Mouse (Mus musculus) forebrain, embryonic 11.5 days (tissue): ENCODE results near the gene Vps13c. TPM values are rescaled to one million over a fixed set of nuclear protein-coding genes. Genes with fewer than 3 reads are reported as not detected.

Experiments
- ATAC-seq: fragments of 200-750 bp; cut with Nextera tagmentation; replicated peaks from 2 replicates; pipeline ENCODE4 v1.8.0; 2017; ENCODE audit warnings: moderate TSS enrichment; ENCODE audit not compliant: low FRiP score
- DNase-seq: peaks from one replicate; pipeline ENCODE4 v3.0.0-alpha.2; 2017; ENCODE audit warnings: low spot score
- H3K27ac ChIP-seq: fragments of 300-500 bp; sonication (generic); 2 replicates; pipeline ENCODE4 v1.5.1; 2014; ENCODE audit warnings: low read depth, low read length
- H3K27me3 ChIP-seq: fragments of 300-500 bp; sonication (generic); 2 replicates; pipeline ENCODE4 v1.6.1; 2014; ENCODE audit warnings: mild to moderate bottlenecking, low read length, mixed read lengths; ENCODE audit not compliant: control insufficient read depth, insufficient read depth
- H3K36me3 ChIP-seq: fragments of 300-500 bp; sonication (generic); 2 replicates; pipeline ENCODE4 v1.6.1; 2014; ENCODE audit warnings: mild to moderate bottlenecking, low read length, moderate library complexity, mixed read lengths; ENCODE audit not compliant: control insufficient read depth, insufficient read depth
- H3K4me1 ChIP-seq: fragments of 300-500 bp; sonication (generic); replicated peaks from 2 replicates; pipeline ENCODE4 v1.6.1; 2014; ENCODE audit warnings: low read length, mixed read lengths; ENCODE audit not compliant: control insufficient read depth, insufficient read depth
- H3K4me2 ChIP-seq: fragments of 300-500 bp; sonication (generic); 2 replicates; pipeline ENCODE4 v1.6.1; 2014; ENCODE audit warnings: low read depth, mild to moderate bottlenecking, low read length, moderate library complexity, mixed read lengths; ENCODE audit not compliant: severe bottlenecking
- H3K4me3 ChIP-seq: fragments of 300-500 bp; sonication (generic); 2 replicates; pipeline ENCODE4 v1.5.1; 2014; ENCODE audit warnings: low read depth, low read length
- H3K9ac ChIP-seq: fragments of 300-500 bp; sonication (generic); 2 replicates; pipeline ENCODE4 v1.6.1; 2014; ENCODE audit warnings: low read length
- H3K9me3 ChIP-seq: fragments of 300-500 bp; sonication (generic); 2 replicates; pipeline ENCODE4 v1.6.1; 2016; ENCODE audit warnings: low read length, mixed read lengths; ENCODE audit not compliant: control insufficient read depth
- WGBS: fragments of 180-500 bp; shearing (Covaris S2); extraction: QIAGEN DNeasy Blood & Tissue Kit; methylation state at CpG from one replicate; pipeline ENCODE4 v1.1.7; 2014; 5-methylcytosine and 5-hydroxymethylcytosine counted together
- polyA plus RNA-seq: library from polyadenylated mRNA; unstranded; fragments of >200 nt; fragmentation: Nextera tagmentation; extraction: Ambion mirVana; gene quantifications from 2 replicates; pipeline ENCODE4 v1.2.1, GENCODE M21; 2014

The Vps13c gene
- polyA plus RNA-seq, 1 experiment from 2014 or later: 7.1 TPM

GRCm38 (mm10) chr9:67863332-67863731 lies 23.1 kb downstream of the Vps13c start:
- H3K27ac ChIP-seq: no peak overlapping the region
- H3K9me3 ChIP-seq: no peaks in the 10 kb centered on the region
- H3K4me3 ChIP-seq: no peak overlapping the region
- no peak overlapping the region for H3K9ac ChIP-seq
- DNase-seq (no peak), ATAC-seq (no peak)
- no peak overlapping the region for H3K4me2 ChIP-seq
- H3K4me1 ChIP-seq: no peaks in the 10 kb centered on the region
- 91% methylated on average over 5 of the region's 5 CpGs for WGBS
- H3K36me3 ChIP-seq: no peaks in the 10 kb centered on the region
- no peaks in the 10 kb centered on the region for H3K27me3 ChIP-seq

DNA sequence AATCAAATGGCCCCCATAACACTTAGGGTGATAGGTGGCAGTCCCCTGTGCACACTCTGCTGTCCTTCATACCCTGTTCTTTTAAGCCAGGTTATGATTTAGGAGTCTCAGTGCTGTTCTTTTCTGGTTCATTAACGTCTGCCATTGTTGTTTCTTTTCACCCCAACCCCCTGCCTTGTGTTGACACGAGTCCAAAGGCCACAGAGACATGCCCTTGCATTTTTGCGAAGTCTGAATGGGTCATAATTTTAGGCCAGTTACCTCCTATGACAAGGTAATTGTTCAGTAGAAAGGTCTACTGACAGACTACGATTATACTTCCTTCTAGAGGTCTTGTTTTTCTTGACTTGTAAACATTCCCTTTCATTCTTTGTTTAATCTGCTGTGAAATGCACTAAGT lies 23.8 kb downstream of the Vps13c start:
- Histone ChIP-seq H3K4me2 (no peak overlapping the region), H3K4me1 (no peaks in the 10 kb centered on the region), H3K9me3 (no peaks in the 10 kb centered on the region), H3K4me3 (no peak overlapping the region), H3K27ac (no peak overlapping the region), H3K27me3 (no peaks in the 10 kb centered on the region), H3K36me3 (no peaks in the 10 kb centered on the region), H3K9ac (no peak overlapping the region)
- ATAC-seq (no peak), DNase-seq (no peak)
- WGBS: 48% methylated on average over 4 of the region's 4 CpGs

DNA sequence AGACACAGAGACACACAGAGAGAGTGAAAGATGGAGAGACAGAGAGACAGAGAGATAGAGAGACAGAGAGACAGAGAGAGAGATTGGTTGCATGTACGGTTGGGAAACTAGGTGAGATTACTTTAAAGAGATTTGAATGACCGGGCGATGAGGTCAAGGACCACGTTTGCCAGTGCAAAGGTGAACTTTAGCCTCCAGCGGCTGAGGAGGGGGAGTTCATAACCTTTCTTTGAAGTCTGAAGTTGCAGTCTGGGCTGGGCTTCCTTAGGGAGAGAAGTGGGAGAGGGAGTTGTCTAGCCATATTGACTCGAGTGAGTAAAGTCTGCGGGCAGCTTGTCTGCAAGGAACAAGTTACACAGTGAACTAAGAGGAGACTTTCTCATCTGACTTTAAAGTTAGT lies 25.2 kb downstream of the Vps13c start:
- Histone ChIP-seq H3K9me3 (no peaks in the 10 kb centered on the region), H3K4me1 (no peaks in the 10 kb centered on the region), H3K36me3 (no peaks in the 10 kb centered on the region), H3K27me3 (no peaks in the 10 kb centered on the region), H3K9ac (no peak overlapping the region), H3K27ac (no peak overlapping the region), H3K4me2 (no peak overlapping the region), H3K4me3 (no peak overlapping the region)
- WGBS: 72% methylated on average over 7 of the region's 7 CpGs
- DNase-seq (no peak), ATAC-seq (no peak)

DNA sequence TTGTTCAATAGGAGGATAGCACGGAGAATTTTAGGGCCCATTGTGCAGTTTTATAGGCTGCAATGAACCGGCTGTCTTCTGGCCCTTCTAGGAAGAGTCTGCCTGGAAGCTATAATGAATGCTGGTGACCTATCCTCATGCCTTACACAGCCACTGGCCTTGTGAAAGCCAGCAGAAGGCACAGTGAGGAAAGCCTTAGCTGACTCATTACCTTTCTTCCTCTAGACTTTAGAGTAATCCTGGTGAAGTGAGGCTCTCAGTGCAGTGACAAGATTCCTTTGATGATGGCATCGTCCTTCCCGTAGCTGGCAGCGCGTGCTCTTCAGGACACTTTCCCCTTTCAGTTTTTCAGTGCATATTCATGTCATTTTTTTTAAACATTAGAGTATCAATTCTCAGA lies 27.2 kb downstream of the Vps13c start:
- Histone ChIP-seq H3K4me3 (no peak overlapping the region), H3K9me3 (no peaks in the 10 kb centered on the region), H3K36me3 (no peaks in the 10 kb centered on the region), H3K27ac (no peak overlapping the region), H3K4me2 (no peak overlapping the region), H3K27me3 (no peaks in the 10 kb centered on the region), H3K4me1 (no peaks in the 10 kb centered on the region), H3K9ac (no peak overlapping the region)
- DNase-seq (no peak), ATAC-seq (no peak)
- WGBS: 78% methylated on average over 6 of the region's 6 CpGs

GRCm38 (mm10) chr9:67869691-67870450 lies 29.7 kb downstream of the Vps13c start:
- no peak for DNase-seq

GRCm38 (mm10) chr9:67874522-67875222 lies 34.5 kb downstream of the Vps13c start:
- Histone ChIP-seq H3K4me2 (no peak overlapping the region), H3K9ac (no peak overlapping the region), H3K36me3 (no peaks in the 10 kb centered on the region), H3K4me1 (no peaks in the 10 kb centered on the region), H3K27ac (no peak overlapping the region), H3K4me3 (no peak overlapping the region), H3K27me3 (no peaks in the 10 kb centered on the region), H3K9me3 (no peaks in the 10 kb centered on the region)
- 80% methylated on average over 7 of the region's 7 CpGs for WGBS
- no peak for DNase-seq
- no peak for ATAC-seq

More at GRCm38 (mm10) chr9:67869691-67870450, 29.7 kb downstream of the Vps13c start:
- Histone ChIP-seq H3K4me2 (no peak overlapping the region), H3K4me3 (no peak overlapping the region), H3K36me3 (no peaks in the 10 kb centered on the region), H3K4me1 (no peaks in the 10 kb centered on the region), H3K27me3 (no peaks in the 10 kb centered on the region), H3K27ac (no peak overlapping the region), H3K9me3 (no peaks in the 10 kb centered on the region), H3K9ac (no peak overlapping the region)
- ATAC-seq: no peak
- 92% methylated on average over 16 of the region's 16 CpGs for WGBS

DNA sequence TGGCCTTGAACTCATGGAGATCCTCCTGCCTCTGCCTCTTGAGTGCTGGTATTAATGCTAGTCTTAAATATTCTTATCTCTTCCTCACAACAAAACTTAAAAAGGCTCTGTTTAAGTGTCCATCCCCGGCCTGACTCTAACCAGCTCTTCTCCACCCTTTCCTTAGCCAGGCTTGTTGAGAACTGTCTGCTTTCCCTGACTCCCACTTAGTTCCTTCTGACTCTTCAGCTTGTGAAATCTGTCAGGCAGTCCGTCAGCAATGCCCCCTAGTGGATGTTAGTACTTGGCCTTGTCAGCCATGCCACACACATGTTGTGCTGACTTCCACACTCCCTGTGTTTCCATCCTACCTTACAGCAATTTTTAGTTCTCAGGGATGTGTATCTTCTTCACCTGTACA lies 35.1 kb downstream of the Vps13c start:
- no peaks in the 10 kb centered on the region for H3K4me1 ChIP-seq
- DNase-seq: no peak
- H3K27me3 ChIP-seq: no peaks in the 10 kb centered on the region
- H3K9me3 ChIP-seq: no peaks in the 10 kb centered on the region
- no peaks in the 10 kb centered on the region for H3K36me3 ChIP-seq
- H3K4me2 ChIP-seq: no peak overlapping the region
- no peak for ATAC-seq
- no peak overlapping the region for H3K4me3 ChIP-seq
- WGBS: 62% methylated on average over 2 of the region's 2 CpGs
- H3K27ac ChIP-seq: no peak overlapping the region
- H3K9ac ChIP-seq: no peak overlapping the region

GRCm38 (mm10) chr9:67877081-67877718 lies 37.0 kb downstream of the Vps13c start:
- Histone ChIP-seq H3K27ac (no peak overlapping the region), H3K9ac (no peak overlapping the region), H3K4me1 (no peaks in the 10 kb centered on the region), H3K4me2 (no peak overlapping the region), H3K9me3 (no peaks in the 10 kb centered on the region), H3K27me3 (no peaks in the 10 kb centered on the region), H3K36me3 (no peaks in the 10 kb centered on the region), H3K4me3 (no peak overlapping the region)
- ATAC-seq: no peak
- 86% methylated on average over 14 of the region's 14 CpGs for WGBS
- DNase-seq: no peak
